Mouse (Mus musculus) kidney, adult 2 months (tissue): Measurements from ENCODE around the gene Tbcel.

Source experiments
- CTCF ChIP-seq: fragments of 200-500 bp; conservative IDR thresholded peaks from 2 replicates; pipeline ENCODE4 v1.5.1; 2011; ENCODE audit warnings: low read depth, mild to moderate bottlenecking, control low read depth, low read length, moderate library complexity, mixed read lengths; ENCODE audit not compliant: insufficient read depth, insufficient read length
- POLR2A ChIP-seq: fragments of 200-500 bp; IDR thresholded peaks from one replicate; pipeline ENCODE4 v1.6.1; 2011; ENCODE audit warnings: low read depth, low read length, control low read depth

DNA sequence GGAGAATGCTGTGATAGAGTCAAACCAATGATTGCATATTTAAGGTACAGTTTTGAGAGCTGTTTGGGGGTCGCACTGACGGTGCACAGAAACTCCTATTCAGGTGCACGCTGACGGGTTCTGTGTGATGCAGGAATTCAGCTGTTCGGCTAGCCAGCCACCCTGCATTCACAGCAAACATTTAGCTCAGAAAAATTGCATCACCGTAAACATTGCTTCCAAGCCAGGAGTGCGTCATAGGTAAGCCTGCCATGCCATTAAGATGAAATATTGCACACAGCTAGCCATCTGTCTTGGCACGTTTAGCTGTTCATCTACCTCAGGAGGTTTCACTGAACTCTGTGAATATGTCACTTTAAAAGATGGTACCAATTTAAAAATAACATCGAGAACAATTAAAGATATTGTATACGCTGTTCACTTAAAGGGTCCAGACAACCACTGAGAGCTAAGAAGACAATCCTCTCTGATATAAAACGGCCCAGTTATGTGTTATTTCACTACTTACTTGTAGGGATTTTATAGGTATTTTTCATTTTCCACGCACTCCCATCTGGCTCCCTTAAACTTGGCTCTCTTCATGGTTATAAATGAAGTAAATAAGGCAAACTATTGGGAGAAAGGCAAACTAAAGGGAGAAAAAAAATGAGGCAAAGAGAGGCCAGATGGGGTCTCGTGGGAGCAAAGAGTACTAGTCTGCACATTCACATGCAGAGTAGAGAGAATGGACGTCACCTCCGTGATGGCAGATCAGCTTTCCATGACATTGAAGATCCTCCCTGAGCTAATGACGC is 16.8 kb downstream of the Tbcel start:
- no peak for TF ChIP-seq CTCF
- TF ChIP-seq POLR2A: no peak
